In the genomic region with DNA sequence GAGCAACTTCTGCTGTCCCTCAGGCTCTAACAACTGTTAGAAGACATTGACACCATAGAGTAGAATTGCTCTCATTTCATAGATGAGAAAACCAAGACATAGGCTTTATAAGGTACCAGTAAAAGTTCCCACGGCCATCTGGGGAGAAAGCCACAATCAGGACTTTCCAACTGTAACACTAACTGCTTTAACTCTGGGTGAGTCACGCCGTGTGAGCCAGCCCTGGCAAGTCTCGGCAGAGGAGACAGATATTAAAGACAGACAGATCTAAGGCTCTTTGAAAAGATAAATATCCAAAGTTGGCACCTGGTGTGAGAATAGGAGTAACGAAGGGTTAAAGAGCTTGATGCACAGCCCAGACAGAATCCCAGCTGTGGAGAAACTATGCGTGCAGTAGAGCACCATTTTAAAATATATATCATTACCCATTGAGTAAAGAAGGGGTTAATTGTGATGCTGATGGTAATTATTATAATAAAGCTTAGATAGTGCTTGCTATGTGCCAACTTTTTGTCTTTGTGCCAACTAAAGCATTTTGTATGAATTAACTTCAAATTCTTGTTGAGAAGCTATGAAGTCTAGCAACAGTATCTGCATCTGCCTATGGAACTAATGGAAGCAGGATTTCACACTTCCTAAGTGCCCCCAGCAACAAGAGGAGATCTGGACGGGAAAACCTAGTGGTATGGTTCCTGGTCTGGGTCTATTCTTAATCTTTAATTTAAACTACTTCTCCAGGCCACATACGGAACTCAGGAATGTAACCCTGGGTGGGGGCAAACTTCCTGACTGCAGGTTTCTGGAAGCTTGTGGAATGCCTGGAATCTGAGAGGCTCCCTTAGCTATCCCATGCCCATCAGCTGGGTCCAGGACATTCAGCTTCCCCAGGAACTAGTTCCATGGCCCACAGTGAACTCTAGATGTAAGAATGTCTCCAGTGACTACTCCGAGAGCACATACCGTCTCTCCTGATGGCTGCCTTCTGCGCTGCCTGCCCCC, we compare ENCODE assay signal across 11 mouse cellular contexts.
A peak's percentile ranks its signal among the peaks of the same experiment; 100 is the strongest.
DNase-seq lines count a peak whose midpoint lies in the region; ATAC-seq and TF ChIP-seq lines count a peak whose summit lies in the region.
"Had no signal": no experiment of that assay in that cellular context is flagged by ENCODE, and none has a peak within 500 bp of the region (broad histone marks: within the 10 kb centered on the region; RNA-seq: fewer than 3 reads in every experiment).

No protein-coding gene starts in this region.

- peak; percentile 15; the same call in 1 of the 2 replicates for ATAC-seq in lung, embryonic 16.5 days (ENCODE audit: low read depth)
- peak; percentile 45 for ATAC-seq in embryonic facial prominence, embryonic 14.5 days (ENCODE audit: low read depth)
- no peak for ATAC-seq in stomach, embryonic 16.5 days (ENCODE audit: insufficient read depth, low FRiP score)
- ATAC-seq in megakaryocyte progenitor cell, adult 5-6 weeks (replicated peaks; ENCODE audit: poor library complexity): no peak

- peak overlapping the region; percentile 27; the same call in 1 of the 2 replicates for H3K27ac ChIP-seq in lung, embryonic 16.5 days (ENCODE audit: low read length)
- peak overlapping the region; percentile 57 for H3K27ac ChIP-seq in embryonic facial prominence, embryonic 14.5 days (replicated peaks; ENCODE audit: low read depth, low read length)
- peak overlapping the region; percentile 26; the same call in 1 of the 2 replicates for H3K27ac ChIP-seq in stomach, embryonic 16.5 days (ENCODE audit: low read length)
- H3K27ac ChIP-seq: liver, embryonic 15.5 days had no signal

- no peak overlapping the region for H3K4me3 ChIP-seq in lung, embryonic 16.5 days (ENCODE audit: low read length)
- no peak overlapping the region for H3K4me3 ChIP-seq in lung, adult 2 months (replicated peaks; ENCODE audit: extremely low read depth, low read depth, low read length)
- H3K4me3 ChIP-seq in embryonic facial prominence, embryonic 14.5 days (ENCODE audit: low read depth, low read length): no peak overlapping the region
- H3K4me3 ChIP-seq in stomach, embryonic 16.5 days (replicated peaks; ENCODE audit: low read length): no peak overlapping the region
- H3K4me3 ChIP-seq: liver, embryonic 15.5 days had no signal

- 42% methylated on average over 11 of the region's 11 CpGs for WGBS in lung, embryonic 16.5 days
- WGBS in lung, adult 2 months: 49% methylated on average over 11 of the region's 11 CpGs
- 35% methylated on average over 11 of the region's 11 CpGs for WGBS in embryonic facial prominence, embryonic 14.5 days
- 54% methylated on average over 11 of the region's 11 CpGs for WGBS in stomach, embryonic 16.5 days

- H3K36me3 ChIP-seq in lung, embryonic 16.5 days (ENCODE audit: control insufficient read depth, insufficient read depth, low read length): no peaks in the 10 kb centered on the region
- H3K36me3 ChIP-seq in embryonic facial prominence, embryonic 14.5 days (ENCODE audit: control insufficient read depth, insufficient read depth, low read length): peaks cover 6% of the 10 kb centered on the region; the same call in 1 of the 2 replicates
- no peaks in the 10 kb centered on the region for H3K36me3 ChIP-seq in stomach, embryonic 16.5 days (ENCODE audit: control insufficient read depth, insufficient read depth, low read length)
- H3K36me3 ChIP-seq: liver, embryonic 15.5 days had no signal

- H3K4me2 ChIP-seq in lung, embryonic 16.5 days (ENCODE audit: low read depth, low read length): no peak overlapping the region
- 0 out of 2 replicates have a peak overlapping the region, but pooled peaks have one; percentile 4 for H3K4me2 ChIP-seq in embryonic facial prominence, embryonic 14.5 days (ENCODE audit: low read depth, low read length)
- H3K4me2 ChIP-seq in stomach, embryonic 16.5 days (ENCODE audit: low read depth, low read length): no peak overlapping the region
- H3K4me2 ChIP-seq: liver, embryonic 15.5 days had no signal

- no peaks in the 10 kb centered on the region for H3K27me3 ChIP-seq in lung, embryonic 16.5 days (ENCODE audit: control insufficient read depth, insufficient read depth, low read depth, low read length)
- H3K27me3 ChIP-seq in embryonic facial prominence, embryonic 14.5 days (replicated peaks; ENCODE audit: control insufficient read depth, insufficient read depth, low read length): no peaks in the 10 kb centered on the region
- no peaks in the 10 kb centered on the region for H3K27me3 ChIP-seq in stomach, embryonic 16.5 days (ENCODE audit: control insufficient read depth, insufficient read depth, low read length)
- H3K27me3 ChIP-seq: liver, embryonic 15.5 days had no signal

- H3K9ac ChIP-seq in lung, embryonic 16.5 days (ENCODE audit: low read length): no peak overlapping the region
- H3K9ac ChIP-seq in embryonic facial prominence, embryonic 14.5 days (ENCODE audit: low read depth, low read length): no peak overlapping the region
- no peak overlapping the region for H3K9ac ChIP-seq in stomach, embryonic 16.5 days (ENCODE audit: low read length)
- H3K9ac ChIP-seq: liver, embryonic 15.5 days had no signal

- H3K9me3 ChIP-seq in lung, embryonic 16.5 days (ENCODE audit: control insufficient read depth, low read length): no peaks in the 10 kb centered on the region
- no peaks in the 10 kb centered on the region for H3K9me3 ChIP-seq in embryonic facial prominence, embryonic 14.5 days (ENCODE audit: control insufficient read depth, low read length)
- no peaks in the 10 kb centered on the region for H3K9me3 ChIP-seq in stomach, embryonic 16.5 days (replicated peaks; ENCODE audit: control insufficient read depth, low read length)
- H3K9me3 ChIP-seq: liver, embryonic 15.5 days had no signal

- TF ChIP-seq CTCF in lung, adult 2 months (IDR thresholded peaks at IDR 0.05; ENCODE audit: insufficient read depth, low read length): no peak

- H3K4me1 ChIP-seq in lung, embryonic 16.5 days (replicated peaks; ENCODE audit: control insufficient read depth, insufficient read depth, low read length): peaks cover 68% of the 10 kb centered on the region
- peaks cover 43% of the 10 kb centered on the region for H3K4me1 ChIP-seq in lung, adult 2 months (ENCODE audit: control insufficient read depth, insufficient read depth, low read length)
- H3K4me1 ChIP-seq in embryonic facial prominence, embryonic 14.5 days (ENCODE audit: control insufficient read depth, insufficient read depth, low read length): peaks cover 75% of the 10 kb centered on the region
- peaks cover 34% of the 10 kb centered on the region for H3K4me1 ChIP-seq in stomach, embryonic 16.5 days (ENCODE audit: control insufficient read depth, insufficient read depth, low read length)

- DNase-seq in gastrocnemius, postnatal 14 days: peak; percentile 56
- no peak for DNase-seq in gastrocnemius, adult 8-10 months (ENCODE audit: low spot score in 2 of 2)
- DNase-seq in lung, adult 2 months: no peak
- DNase-seq in embryonic facial prominence, embryonic 14.5 days (ENCODE audit: low spot score): peak; percentile 71
- no peak for DNase-seq in cerebellum, postnatal 36 days
- DNase-seq: cerebellum, postnatal 14 days; thymus, adult 18-20 months had no signal

- intact Hi-C loops in gastrocnemius, postnatal 14 days (cut with DNase I; ENCODE audit: low total_unique reads): no loop called here

- TF ChIP-seq POLR2A in lung, adult 2 months (IDR thresholded peaks at IDR 0.05; ENCODE audit: borderline replicate concordance, extremely low read depth, low read depth, low read length): no peak

Comparison
In these comparisons a context has a peak if more than half of its experiments do, and no peak if none do; other contexts are left out.
1. DNase-seq: peak in gastrocnemius, postnatal 14 days (single experiment) and embryonic facial prominence, embryonic 14.5 days (single experiment); none in gastrocnemius, adult 8-10 months (0 of 2), lung, adult 2 months (single experiment) and cerebellum, postnatal 36 days (0 of 2).
2. ATAC-seq: peak in lung, embryonic 16.5 days (single experiment) and embryonic facial prominence, embryonic 14.5 days (single experiment); none in stomach, embryonic 16.5 days (single experiment) and megakaryocyte progenitor cell, adult 5-6 weeks (single experiment).
3. Peak in every context shown above with its lines, with median percentiles within 50 percentile points of each other: H3K27ac ChIP-seq.